8 mouse cellular contexts compared by ENCODE assay signal in the genomic region with DNA sequence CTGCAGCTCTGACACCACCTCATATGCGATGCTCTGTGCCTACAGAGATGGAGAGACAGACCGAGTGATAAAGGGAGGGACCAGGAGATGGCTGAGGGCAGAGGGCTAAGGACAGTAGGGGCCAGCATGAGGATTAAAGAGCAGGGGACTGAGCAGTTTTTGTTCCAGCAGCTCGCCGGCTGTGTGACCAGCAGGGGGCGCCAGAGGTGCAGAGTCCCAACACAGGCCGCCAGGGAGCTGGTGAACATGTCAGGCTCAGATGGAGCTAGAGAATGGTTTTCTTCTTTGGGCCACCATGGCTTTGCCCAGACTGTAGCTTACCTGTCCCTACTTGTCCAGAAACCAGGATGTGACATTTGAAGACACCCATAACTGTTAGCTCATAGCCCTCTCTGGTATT. TPM values are rescaled to one million over a fixed set of nuclear protein-coding genes. Genes with fewer than 3 reads are reported as not detected.
A peak's percentile ranks its signal among the peaks of the same experiment; 100 is the strongest.
DNase-seq lines count a peak whose midpoint lies in the region; ATAC-seq and TF ChIP-seq lines count a peak whose summit lies in the region.
"Had no signal": no experiment of that assay in that cellular context is flagged by ENCODE, and none has a peak within 500 bp of the region (broad histone marks: within the 10 kb centered on the region; RNA-seq: fewer than 3 reads in every experiment).

No protein-coding gene starts in this region.

- no peaks in the 10 kb centered on the region for H3K9me3 ChIP-seq in hindbrain, embryonic 12.5 days (replicated peaks)
- H3K9me3 ChIP-seq in midbrain, embryonic 13.5 days, result no peaks in the 10 kb centered on the region
- H3K9me3 ChIP-seq: lung, embryonic 15.5 days had no signal

- ATAC-seq in erythroid progenitor cell, adult 5-6 weeks (replicated peaks; ENCODE audit: low FRiP score, poor library complexity, severe bottlenecking), result peak; percentile 32
- no peak for ATAC-seq in hindbrain, embryonic 12.5 days (ENCODE audit: low FRiP score)
- ATAC-seq in midbrain, embryonic 13.5 days, result peak; percentile 7

- WGBS in hindbrain, embryonic 12.5 days, result 5% methylated on average over 6 of the region's 6 CpGs
- WGBS in midbrain, embryonic 13.5 days, result 1% methylated on average over 6 of the region's 6 CpGs

- intact Hi-C loops in left cerebral cortex, postnatal 4 days (cut with DNase I), result loop anchor here (5.0 kb wide), 1 partner anchor 122 kb away; a partner anchor contains a TSS

- H3K9ac ChIP-seq in hindbrain, embryonic 12.5 days, result no peak overlapping the region
- no peak overlapping the region for H3K9ac ChIP-seq in midbrain, embryonic 13.5 days (replicated peaks)
- H3K9ac ChIP-seq: lung, embryonic 15.5 days had no signal

- H3K4me2 ChIP-seq in hindbrain, embryonic 12.5 days (replicated peaks), result no peak overlapping the region
- no peak overlapping the region for H3K4me2 ChIP-seq in midbrain, embryonic 13.5 days (replicated peaks)
- H3K4me2 ChIP-seq: lung, embryonic 15.5 days had no signal

- peak; percentile 87 for TF ChIP-seq CTCF in bone marrow macrophage, adult 2 months (IDR thresholded peaks at IDR 0.05; ENCODE audit: low read depth, low read length)

- no peak overlapping the region for H3K4me3 ChIP-seq in bone marrow macrophage, adult 2 months (ENCODE audit: insufficient read depth, low read length)
- H3K4me3 ChIP-seq in hindbrain, embryonic 12.5 days, result no peak overlapping the region
- H3K4me3 ChIP-seq in midbrain, embryonic 13.5 days (replicated peaks), result no peak overlapping the region
- H3K4me3 ChIP-seq: lung, embryonic 15.5 days had no signal

- TF ChIP-seq POLR2A in bone marrow macrophage, adult 2 months (IDR thresholded peaks at IDR 0.05; ENCODE audit: borderline replicate concordance, low read depth, low read length), result no peak

- peaks cover 15% of the 10 kb centered on the region; the same call in 1 of the 2 replicates for H3K36me3 ChIP-seq in hindbrain, embryonic 12.5 days
- H3K36me3 ChIP-seq in midbrain, embryonic 13.5 days, result peaks cover 16% of the 10 kb centered on the region; the same call in 1 of the 2 replicates
- H3K36me3 ChIP-seq: lung, embryonic 15.5 days had no signal

- H3K4me1 ChIP-seq in bone marrow macrophage, adult 2 months (ENCODE audit: control insufficient read depth, insufficient read depth, low read length), result peaks cover 10% of the 10 kb centered on the region
- H3K4me1 ChIP-seq in hindbrain, embryonic 12.5 days, result peaks cover 9% of the 10 kb centered on the region; the same call in 1 of the 2 replicates
- H3K4me1 ChIP-seq in midbrain, embryonic 13.5 days (replicated peaks), result peaks cover 17% of the 10 kb centered on the region

- peaks cover 10% of the 10 kb centered on the region for H3K27me3 ChIP-seq in hindbrain, embryonic 12.5 days
- no peaks in the 10 kb centered on the region for H3K27me3 ChIP-seq in midbrain, embryonic 13.5 days

- DNase-seq in MN1 (ENCODE audit: low spot score), result peak; percentile 89
- peak; percentile 93 for DNase-seq in left cerebral cortex, postnatal 4 days
- peak; percentile 76 for DNase-seq in skeletal muscle tissue, adult 2 months (ENCODE audit: low read depth, low spot score)

- H3K27ac ChIP-seq in bone marrow macrophage, adult 2 months (ENCODE audit: insufficient read depth, low read depth, low read length), result no peak overlapping the region
- H3K27ac ChIP-seq in hindbrain, embryonic 12.5 days, result peak overlapping the region; percentile 13; the same call in 1 of the 2 replicates
- H3K27ac ChIP-seq in midbrain, embryonic 13.5 days, result peak overlapping the region; percentile 15; the same call in 1 of the 2 replicates
- H3K27ac ChIP-seq: lung, embryonic 15.5 days had no signal

RNA-seq across cellular contexts. Expression of a gene that starts 5.0 kb away (rescaled TPM):
- 27.8 and 29.7 TPM in 2 replicates for polyA plus RNA-seq in bone marrow macrophage, adult 2 months (2012; ENCODE audit: insufficient read depth, insufficient read length, missing spikeins)
- total RNA-seq in erythroid progenitor cell, adult 5-6 weeks (2015; ENCODE audit: low replicate concordance), result 35.0 and 62.9 TPM in 2 replicates
- total RNA-seq in erythroid progenitor cell, adult 5-6 weeks (2017; ENCODE audit: low replicate concordance), result 27.3 and 54.3 TPM in 2 replicates
- 9.8 and 11.1 TPM in 2 replicates for polyA plus RNA-seq in hindbrain, embryonic 12.5 days (2016; fragmentation: Nextera tagmentation; extraction: Ambion mirVana)
- total RNA-seq in left cerebral cortex, postnatal 4 days (2021), result 10 to 100 TPM; 13.0 to 14.9 TPM
- polyA plus RNA-seq in midbrain, embryonic 13.5 days (2015; fragmentation: Nextera tagmentation; extraction: Ambion mirVana), result 7.7 and 10.5 TPM in 2 replicates

RNA-seq across cellular contexts. Expression of a gene that starts 18.5 kb away (rescaled TPM):
- polyA plus RNA-seq in bone marrow macrophage, adult 2 months (2012; ENCODE audit: insufficient read depth, insufficient read length, missing spikeins), result 0.99 and 1.8 TPM in 2 replicates
- total RNA-seq in erythroid progenitor cell, adult 5-6 weeks (2015; ENCODE audit: low replicate concordance), result not detected in 2 replicates
- 0.26 TPM in 1 of 2 replicates, not detected in the other for total RNA-seq in erythroid progenitor cell, adult 5-6 weeks (2017; ENCODE audit: low replicate concordance)
- polyA plus RNA-seq in hindbrain, embryonic 12.5 days (2016; fragmentation: Nextera tagmentation; extraction: Ambion mirVana), result 22.1 and 23.8 TPM in 2 replicates
- total RNA-seq in left cerebral cortex, postnatal 4 days (2021), result 10 to 100 TPM; 29.6 to 48.2 TPM
- 19.6 and 26.9 TPM in 2 replicates for polyA plus RNA-seq in midbrain, embryonic 13.5 days (2015; fragmentation: Nextera tagmentation; extraction: Ambion mirVana)

RNA-seq across cellular contexts. Expression of a gene that starts 29.2 kb away (rescaled TPM):
- 35.6 and 39.9 TPM in 2 replicates for polyA plus RNA-seq in bone marrow macrophage, adult 2 months (2012; ENCODE audit: insufficient read depth, insufficient read length, missing spikeins)
- 18.0 and 20.9 TPM in 2 replicates for total RNA-seq in erythroid progenitor cell, adult 5-6 weeks (2015; ENCODE audit: low replicate concordance)
- total RNA-seq in erythroid progenitor cell, adult 5-6 weeks (2017; ENCODE audit: low replicate concordance), result 23.8 and 26.6 TPM in 2 replicates
- 131 and 139 TPM in 2 replicates for polyA plus RNA-seq in hindbrain, embryonic 12.5 days (2016; fragmentation: Nextera tagmentation; extraction: Ambion mirVana)
- total RNA-seq in left cerebral cortex, postnatal 4 days (2021), result 10 to 100 TPM; 86.2 to 89.3 TPM
- 160 TPM in 2 replicates for polyA plus RNA-seq in midbrain, embryonic 13.5 days (2015; fragmentation: Nextera tagmentation; extraction: Ambion mirVana)

RNA-seq across cellular contexts. Expression of a gene that starts 36.3 kb away (rescaled TPM):
- 0.20 TPM in 1 of 2 replicates, not detected in the other for polyA plus RNA-seq in bone marrow macrophage, adult 2 months (2012; ENCODE audit: insufficient read depth, insufficient read length, missing spikeins)
- total RNA-seq in erythroid progenitor cell, adult 5-6 weeks (2015; ENCODE audit: low replicate concordance), result 0.84 and 1.1 TPM in 2 replicates
- 0.13 and 0.53 TPM in 2 replicates for total RNA-seq in erythroid progenitor cell, adult 5-6 weeks (2017; ENCODE audit: low replicate concordance)
- not detected in 2 replicates for polyA plus RNA-seq in hindbrain, embryonic 12.5 days (2016; fragmentation: Nextera tagmentation; extraction: Ambion mirVana)
- total RNA-seq in left cerebral cortex, postnatal 4 days (2021), result under 1 TPM; 0.20 to 0.22 TPM
- not detected in 2 replicates for polyA plus RNA-seq in midbrain, embryonic 13.5 days (2015; fragmentation: Nextera tagmentation; extraction: Ambion mirVana)

RNA-seq across cellular contexts. Expression of a gene that starts 39.7 kb away (rescaled TPM):
- polyA plus RNA-seq in bone marrow macrophage, adult 2 months (2012; ENCODE audit: insufficient read depth, insufficient read length, missing spikeins), result 57.7 and 59.6 TPM in 2 replicates
- 13.4 and 14.4 TPM in 2 replicates for total RNA-seq in erythroid progenitor cell, adult 5-6 weeks (2015; ENCODE audit: low replicate concordance)
- total RNA-seq in erythroid progenitor cell, adult 5-6 weeks (2017; ENCODE audit: low replicate concordance), result 2.7 and 3.0 TPM in 2 replicates
- 16.0 and 17.7 TPM in 2 replicates for polyA plus RNA-seq in hindbrain, embryonic 12.5 days (2016; fragmentation: Nextera tagmentation; extraction: Ambion mirVana)
- 10 to 100 TPM; 78.2 to 86.3 TPM for total RNA-seq in left cerebral cortex, postnatal 4 days (2021)
- polyA plus RNA-seq in midbrain, embryonic 13.5 days (2015; fragmentation: Nextera tagmentation; extraction: Ambion mirVana), result 14.6 and 18.3 TPM in 2 replicates
